Mouse (Mus musculus): Measurements from ENCODE around the gene Adsl. TPM values are rescaled to one million over a fixed set of nuclear protein-coding genes. Genes with fewer than 3 reads are reported as not detected.

The Adsl gene
- total RNA-seq, 4 experiments from 2014 or later, result 34.3 to 44.6 (median 37.3) TPM

- DNase-seq, result no peak
Measured at GRCm38 (mm10) chr15:80941468-80942040, 6.7 kb upstream of the Adsl start.

GRCm38 (mm10) chr15:80945851-80946250 is 2.4 kb upstream of the Adsl start:
- no peak for DNase-seq

- DNase-seq, result no peak
Measured at GRCm38 (mm10) chr15:80949431-80949830, 1.1 kb downstream of the Adsl start.

GRCm38 (mm10) chr15:80950055-80950454 is 1.8 kb downstream of the Adsl start:
- DNase-seq, result no peak

- DNase-seq, result no peak
Measured at GRCm38 (mm10) chr15:80953971-80954370, 5.7 kb downstream of the Adsl start.

- DNase-seq, result no peak
Measured at GRCm38 (mm10) chr15:80954861-80955260, 6.6 kb downstream of the Adsl start.

- DNase-seq, result no peak
Measured at GRCm38 (mm10) chr15:80955836-80956438, 7.6 kb downstream of the Adsl start.

- no peak for DNase-seq
Measured at GRCm38 (mm10) chr15:80969371-80969770, 21.1 kb downstream of the Adsl start.

GRCm38 (mm10) chr15:80974311-80974710 is 26.0 kb downstream of the Adsl start:
- no peak for DNase-seq

GRCm38 (mm10) chr15:80975666-80976065 is 27.4 kb downstream of the Adsl start:
- no peak for DNase-seq

GRCm38 (mm10) chr15:80977620-80978334 is 29.5 kb downstream of the Adsl start, which contains the start of gene Sgsm3:
Gene Sgsm3 (plus strand): TSS chr15:80977765.
- peak; percentile 76 for DNase-seq

GRCm38 (mm10) chr15:80979611-80980010 is 31.3 kb downstream of the Adsl start:
- no peak for DNase-seq

- DNase-seq, result no peak
Measured at GRCm38 (mm10) chr15:80981176-80981575, 32.9 kb downstream of the Adsl start.

- DNase-seq, result no peak
Measured at GRCm38 (mm10) chr15:80983264-80983663, 35.0 kb downstream of the Adsl start.

- DNase-seq, result no peak
Measured at GRCm38 (mm10) chr15:80988331-80988730, 40.0 kb downstream of the Adsl start.

GRCm38 (mm10) chr15:80989712-80990111 is 41.4 kb downstream of the Adsl start:
- no peak for DNase-seq

GRCm38 (mm10) chr15:80994959-80995358 is 46.7 kb downstream of the Adsl start:
- DNase-seq, result no peak

GRCm38 (mm10) chr15:80996090-80996835 is 48.0 kb downstream of the Adsl start:
- DNase-seq, result no peak

- no peak for DNase-seq
Measured at GRCm38 (mm10) chr15:80997077-80997476, 48.8 kb downstream of the Adsl start.

- DNase-seq, result no peak
Measured at GRCm38 (mm10) chr15:81000419-81001138, 52.3 kb downstream of the Adsl start.

- no peak for DNase-seq
Measured at GRCm38 (mm10) chr15:81006127-81006735, 57.9 kb downstream of the Adsl start.

- no peak for DNase-seq
Measured at GRCm38 (mm10) chr15:81007339-81007738, 59.0 kb downstream of the Adsl start.

All from adrenal gland, adult 8-10 months (tissue).